Mouse (Mus musculus): ENCODE measurements around the gene Itk. TPM values are rescaled to one million over a fixed set of nuclear protein-coding genes. Genes with fewer than 3 reads are reported as not detected.

Itk gene
- polyA plus RNA-seq, 1 experiment from 2014 or later = not detected

GRCm38 (mm10) chr11:46289022-46289421 lies 100.3 kb downstream of the Itk start:
- Histone ChIP-seq H3K4me1 (replicated peaks; ENCODE audit: control insufficient read depth, insufficient read depth, low read length) (no peaks in the 10 kb centered on the region), H3K36me3 (ENCODE audit: control insufficient read depth, insufficient read depth, low read length) (peaks cover 2% of the 10 kb centered on the region; the same call in 1 of the 2 replicates), H3K27ac (ENCODE audit: low read depth, low read length) (no peak overlapping the region), H3K4me3 (ENCODE audit: low read depth, low read length) (no peak overlapping the region), H3K9me3 (ENCODE audit: control insufficient read depth, low read length) (no peaks in the 10 kb centered on the region), H3K9ac (ENCODE audit: low read depth, low read length) (no peak overlapping the region), H3K4me2 (replicated peaks; ENCODE audit: low read depth, low read length) (no peak overlapping the region), H3K27me3 (ENCODE audit: control insufficient read depth, insufficient read depth, low read length) (no peaks in the 10 kb centered on the region)
- ATAC-seq (ENCODE audit: low FRiP score) (no peak), DNase-seq (ENCODE audit: low spot score) (no peak)
- 45% methylated on average over 4 of the region's 4 CpGs for WGBS

GRCm38 (mm10) chr11:46288091-46288490 lies 101.2 kb downstream of the Itk start:
- H3K36me3 ChIP-seq (ENCODE audit: control insufficient read depth, insufficient read depth, low read length) = peaks cover 2% of the 10 kb centered on the region; the same call in 1 of the 2 replicates
- no peak overlapping the region for H3K9ac ChIP-seq (ENCODE audit: low read depth, low read length)
- no peak overlapping the region for H3K27ac ChIP-seq (ENCODE audit: low read depth, low read length)
- no peak overlapping the region for H3K4me3 ChIP-seq (ENCODE audit: low read depth, low read length)
- H3K27me3 ChIP-seq (ENCODE audit: control insufficient read depth, insufficient read depth, low read length) = no peaks in the 10 kb centered on the region
- no peak overlapping the region for H3K4me2 ChIP-seq (replicated peaks; ENCODE audit: low read depth, low read length)
- no peak for DNase-seq (ENCODE audit: low spot score)
- no peaks in the 10 kb centered on the region for H3K9me3 ChIP-seq (ENCODE audit: control insufficient read depth, low read length)
- WGBS = 65% methylated on average over 5 of the region's 5 CpGs
- ATAC-seq (ENCODE audit: low FRiP score) = no peak
- no peaks in the 10 kb centered on the region for H3K4me1 ChIP-seq (replicated peaks; ENCODE audit: control insufficient read depth, insufficient read depth, low read length)

- no peak for ATAC-seq (ENCODE audit: low FRiP score)
- no peak for DNase-seq (ENCODE audit: low spot score)
- no peaks in the 10 kb centered on the region for H3K9me3 ChIP-seq (ENCODE audit: control insufficient read depth, low read length)
- H3K4me1 ChIP-seq (replicated peaks; ENCODE audit: control insufficient read depth, insufficient read depth, low read length) = no peaks in the 10 kb centered on the region
- H3K9ac ChIP-seq (ENCODE audit: low read depth, low read length) = no peak overlapping the region
- 69% methylated on average over 6 of the region's 6 CpGs for WGBS
- H3K27me3 ChIP-seq (ENCODE audit: control insufficient read depth, insufficient read depth, low read length) = no peaks in the 10 kb centered on the region
- H3K4me2 ChIP-seq (replicated peaks; ENCODE audit: low read depth, low read length) = no peak overlapping the region
- no peak overlapping the region for H3K27ac ChIP-seq (ENCODE audit: low read depth, low read length)
- H3K36me3 ChIP-seq (ENCODE audit: control insufficient read depth, insufficient read depth, low read length) = peaks cover 2% of the 10 kb centered on the region; the same call in 1 of the 2 replicates
- H3K4me3 ChIP-seq (ENCODE audit: low read depth, low read length) = no peak overlapping the region
These were observed 102.5 kb downstream of the Itk start for GRCm38 (mm10) chr11:46286803-46287202.

GRCm38 (mm10) chr11:46283800-46284199 lies 105.5 kb downstream of the Itk start:
- no peaks in the 10 kb centered on the region for H3K9me3 ChIP-seq (ENCODE audit: control insufficient read depth, low read length)
- H3K36me3 ChIP-seq (ENCODE audit: control insufficient read depth, insufficient read depth, low read length) = no peaks in the 10 kb centered on the region
- H3K4me1 ChIP-seq (replicated peaks; ENCODE audit: control insufficient read depth, insufficient read depth, low read length) = no peaks in the 10 kb centered on the region
- H3K4me2 ChIP-seq (replicated peaks; ENCODE audit: low read depth, low read length) = no peak overlapping the region
- WGBS = 91% methylated on average over 6 of the region's 6 CpGs
- H3K4me3 ChIP-seq (ENCODE audit: low read depth, low read length) = no peak overlapping the region
- no peak overlapping the region for H3K27ac ChIP-seq (ENCODE audit: low read depth, low read length)
- no peaks in the 10 kb centered on the region for H3K27me3 ChIP-seq (ENCODE audit: control insufficient read depth, insufficient read depth, low read length)
- ATAC-seq (ENCODE audit: low FRiP score) = no peak
- no peak for DNase-seq (ENCODE audit: low spot score)
- no peak overlapping the region for H3K9ac ChIP-seq (ENCODE audit: low read depth, low read length)

GRCm38 (mm10) chr11:46282612-46283011 lies 106.7 kb downstream of the Itk start:
- H3K36me3 ChIP-seq (ENCODE audit: control insufficient read depth, insufficient read depth, low read length) = 0 out of 2 replicates have a peak, but pooled peaks cover 4% of the 10 kb centered on the region
- no peaks in the 10 kb centered on the region for H3K4me1 ChIP-seq (replicated peaks; ENCODE audit: control insufficient read depth, insufficient read depth, low read length)
- H3K27ac ChIP-seq (ENCODE audit: low read depth, low read length) = no peak overlapping the region
- no peak overlapping the region for H3K9ac ChIP-seq (ENCODE audit: low read depth, low read length)
- ATAC-seq (ENCODE audit: low FRiP score) (no peak), DNase-seq (ENCODE audit: low spot score) (no peak)
- no peaks in the 10 kb centered on the region for H3K27me3 ChIP-seq (ENCODE audit: control insufficient read depth, insufficient read depth, low read length)
- H3K4me2 ChIP-seq (replicated peaks; ENCODE audit: low read depth, low read length) = no peak overlapping the region
- no peak overlapping the region for H3K4me3 ChIP-seq (ENCODE audit: low read depth, low read length)
- WGBS = 93% methylated on average over 5 of the region's 5 CpGs
- H3K9me3 ChIP-seq (ENCODE audit: control insufficient read depth, low read length) = no peaks in the 10 kb centered on the region

- H3K9ac ChIP-seq (ENCODE audit: low read depth, low read length) = no peak overlapping the region
- H3K27me3 ChIP-seq (ENCODE audit: control insufficient read depth, insufficient read depth, low read length) = no peaks in the 10 kb centered on the region
- DNase-seq (ENCODE audit: low spot score) (no peak), ATAC-seq (ENCODE audit: low FRiP score) (no peak)
- 88% methylated on average over 12 of the region's 12 CpGs for WGBS
- no peak overlapping the region for H3K4me2 ChIP-seq (replicated peaks; ENCODE audit: low read depth, low read length)
- H3K27ac ChIP-seq (ENCODE audit: low read depth, low read length) = no peak overlapping the region
- H3K4me1 ChIP-seq (replicated peaks; ENCODE audit: control insufficient read depth, insufficient read depth, low read length) = no peaks in the 10 kb centered on the region
- H3K4me3 ChIP-seq (ENCODE audit: low read depth, low read length) = no peak overlapping the region
- H3K36me3 ChIP-seq (ENCODE audit: control insufficient read depth, insufficient read depth, low read length) = 0 out of 2 replicates have a peak, but pooled peaks cover 7% of the 10 kb centered on the region
- no peaks in the 10 kb centered on the region for H3K9me3 ChIP-seq (ENCODE audit: control insufficient read depth, low read length)
These were observed 110.6 kb downstream of the Itk start for GRCm38 (mm10) chr11:46278709-46279108.

GRCm38 (mm10) chr11:46278140-46278539 lies 111.2 kb downstream of the Itk start:
- Histone ChIP-seq H3K36me3 (ENCODE audit: control insufficient read depth, insufficient read depth, low read length) (0 out of 2 replicates have a peak, but pooled peaks cover 7% of the 10 kb centered on the region), H3K27ac (ENCODE audit: low read depth, low read length) (no peak overlapping the region), H3K27me3 (ENCODE audit: control insufficient read depth, insufficient read depth, low read length) (no peaks in the 10 kb centered on the region), H3K9ac (ENCODE audit: low read depth, low read length) (no peak overlapping the region), H3K9me3 (ENCODE audit: control insufficient read depth, low read length) (no peaks in the 10 kb centered on the region), H3K4me2 (replicated peaks; ENCODE audit: low read depth, low read length) (no peak overlapping the region), H3K4me3 (ENCODE audit: low read depth, low read length) (no peak overlapping the region), H3K4me1 (replicated peaks; ENCODE audit: control insufficient read depth, insufficient read depth, low read length) (no peaks in the 10 kb centered on the region)
- no peak for DNase-seq (ENCODE audit: low spot score)
- ATAC-seq (ENCODE audit: low FRiP score) = no peak
- 66% methylated on average over 5 of the region's 5 CpGs for WGBS

- H3K9ac ChIP-seq (ENCODE audit: low read depth, low read length) = no peak overlapping the region
- H3K36me3 ChIP-seq (ENCODE audit: control insufficient read depth, insufficient read depth, low read length) = 0 out of 2 replicates have a peak, but pooled peaks cover 7% of the 10 kb centered on the region
- peak; percentile 49 for DNase-seq (ENCODE audit: low spot score)
- 46% methylated on average over 5 of the region's 5 CpGs for WGBS
- no peaks in the 10 kb centered on the region for H3K4me1 ChIP-seq (replicated peaks; ENCODE audit: control insufficient read depth, insufficient read depth, low read length)
- no peak; the same call in 1 of the 2 replicates for ATAC-seq (ENCODE audit: low FRiP score)
- H3K9me3 ChIP-seq (ENCODE audit: control insufficient read depth, low read length) = no peaks in the 10 kb centered on the region
- no peak overlapping the region for H3K4me3 ChIP-seq (ENCODE audit: low read depth, low read length)
- H3K4me2 ChIP-seq (replicated peaks; ENCODE audit: low read depth, low read length) = no peak overlapping the region
- no peaks in the 10 kb centered on the region for H3K27me3 ChIP-seq (ENCODE audit: control insufficient read depth, insufficient read depth, low read length)
- no peak overlapping the region for H3K27ac ChIP-seq (ENCODE audit: low read depth, low read length)
These were observed 112.5 kb downstream of the Itk start for GRCm38 (mm10) chr11:46276778-46277177.

GRCm38 (mm10) chr11:46276168-46276567 lies 113.1 kb downstream of the Itk start:
- WGBS = 92% methylated on average over 8 of the region's 8 CpGs
- Histone ChIP-seq H3K4me3 (ENCODE audit: low read depth, low read length) (no peak overlapping the region), H3K4me2 (replicated peaks; ENCODE audit: low read depth, low read length) (no peak overlapping the region), H3K27ac (ENCODE audit: low read depth, low read length) (no peak overlapping the region), H3K9me3 (ENCODE audit: control insufficient read depth, low read length) (no peaks in the 10 kb centered on the region), H3K36me3 (ENCODE audit: control insufficient read depth, insufficient read depth, low read length) (0 out of 2 replicates have a peak, but pooled peaks cover 7% of the 10 kb centered on the region), H3K9ac (ENCODE audit: low read depth, low read length) (no peak overlapping the region), H3K4me1 (replicated peaks; ENCODE audit: control insufficient read depth, insufficient read depth, low read length) (no peaks in the 10 kb centered on the region), H3K27me3 (ENCODE audit: control insufficient read depth, insufficient read depth, low read length) (no peaks in the 10 kb centered on the region)
- ATAC-seq (ENCODE audit: low FRiP score) (no peak), DNase-seq (ENCODE audit: low spot score) (no peak)

Measured in hindbrain, embryonic 11.5 days (tissue).